Mouse (Mus musculus) midbrain, embryonic 15.5 days (tissue): ENCODE data around the gene 4930412O13Rik. TPM values are rescaled to one million over a fixed set of nuclear protein-coding genes. Genes with fewer than 3 reads are reported as not detected.
A peak's percentile ranks its signal among the peaks of the same experiment; 100 is the strongest.

Source experiments
- ATAC-seq: fragments of 200-750 bp; cut with Nextera tagmentation; replicated peaks from 2 replicates; pipeline ENCODE4 v1.8.0; 2017; ENCODE audit warnings: moderate TSS enrichment
- H3K27ac ChIP-seq: fragments of 300-500 bp; sonication (generic); 2 replicates; pipeline ENCODE4 v1.5.1; 2015; ENCODE audit warnings: mild to moderate bottlenecking, inconsistent platforms
- H3K27me3 ChIP-seq: fragments of 300-500 bp; sonication (generic); replicated peaks from 2 replicates; pipeline ENCODE4 v1.6.1; 2015; ENCODE audit warnings: inconsistent platforms
- H3K36me3 ChIP-seq: fragments of 300-500 bp; sonication (generic); replicated peaks from 2 replicates; pipeline ENCODE4 v1.6.1; 2015; ENCODE audit warnings: inconsistent platforms
- H3K4me1 ChIP-seq: fragments of 300-500 bp; sonication (generic); 2 replicates; pipeline ENCODE4 v1.6.1; 2015; ENCODE audit warnings: inconsistent platforms
- H3K4me2 ChIP-seq: fragments of 300-500 bp; sonication (generic); 2 replicates; pipeline ENCODE4 v1.6.1; 2015; ENCODE audit warnings: inconsistent platforms, mild to moderate bottlenecking, moderate library complexity
- H3K4me3 ChIP-seq: fragments of 300-500 bp; sonication (generic); 2 replicates; pipeline ENCODE4 v1.5.1; 2015; ENCODE audit warnings: mild to moderate bottlenecking, inconsistent platforms
- H3K9ac ChIP-seq: fragments of 300-500 bp; sonication (generic); 2 replicates; pipeline ENCODE4 v1.6.1; 2015; ENCODE audit warnings: mild to moderate bottlenecking, inconsistent platforms
- H3K9me3 ChIP-seq: fragments of 300-500 bp; sonication (generic); 2 replicates; pipeline ENCODE4 v1.6.1; 2016; ENCODE audit warnings: inconsistent platforms
- WGBS: fragments of 180-500 bp; shearing (Covaris S2); methylation state at CpG from one replicate; pipeline ENCODE4 v1.1.7; 2015; ENCODE audit warnings: mixed read lengths; 5-methylcytosine and 5-hydroxymethylcytosine counted together
- polyA plus RNA-seq: library from polyadenylated mRNA; unstranded; fragments of >200 nt; fragmentation: Nextera tagmentation; extraction: Ambion mirVana; gene quantifications from 2 replicates; pipeline ENCODE4 v1.2.1, GENCODE M21; 2015

4930412O13Rik gene
- polyA plus RNA-seq, 1 experiment from 2014 or later = 1.3 TPM

DNA sequence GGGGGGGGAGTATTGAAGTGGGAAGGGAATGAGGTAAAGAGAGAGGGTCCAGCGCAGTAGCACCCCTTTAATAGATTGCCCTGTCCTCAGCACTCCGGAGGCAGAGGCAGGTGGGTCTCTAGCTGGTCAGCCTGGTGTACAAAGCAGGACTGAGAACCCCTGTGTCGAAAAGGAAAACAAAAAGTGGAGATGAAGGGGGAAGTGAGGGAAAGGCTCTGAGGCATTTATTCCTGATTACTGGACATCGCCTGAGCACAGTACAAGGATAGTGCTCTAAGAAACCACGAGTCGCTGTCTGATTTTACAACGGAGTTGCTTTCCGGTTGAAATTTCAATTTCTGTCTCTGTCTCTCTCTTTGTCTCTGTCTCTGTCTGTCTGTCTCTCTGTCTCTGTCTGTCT lies 9.2 kb downstream of the 4930412O13Rik start:
- Histone ChIP-seq H3K27ac (no peak overlapping the region), H3K27me3 (peaks cover 71% of the 10 kb centered on the region), H3K4me2 (peak overlapping the region; percentile 67; the same call in 1 of the 2 replicates), H3K36me3 (no peaks in the 10 kb centered on the region), H3K9me3 (no peaks in the 10 kb centered on the region), H3K4me1 (peaks cover under 1% of the 10 kb centered on the region; the same call in 1 of the 2 replicates), H3K9ac (no peak overlapping the region), H3K4me3 (peak overlapping the region; percentile 32)
- 6% methylated on average over 8 of the region's 8 CpGs for WGBS
- no peak for ATAC-seq

- WGBS = 4% methylated on average over 5 of the region's 5 CpGs
- no peak overlapping the region for H3K4me3 ChIP-seq
- no peak for ATAC-seq
- no peaks in the 10 kb centered on the region for H3K36me3 ChIP-seq
- H3K9ac ChIP-seq = no peak overlapping the region
- peaks cover 6% of the 10 kb centered on the region; the same call in 1 of the 2 replicates for H3K4me1 ChIP-seq
- H3K4me2 ChIP-seq = no peak overlapping the region
- no peaks in the 10 kb centered on the region for H3K9me3 ChIP-seq
- H3K27ac ChIP-seq = no peak overlapping the region
- H3K27me3 ChIP-seq = peaks cover 68% of the 10 kb centered on the region
These were observed 9.9 kb downstream of the 4930412O13Rik start for GRCm38 (mm10) chr2:9890906-9891305.

DNA sequence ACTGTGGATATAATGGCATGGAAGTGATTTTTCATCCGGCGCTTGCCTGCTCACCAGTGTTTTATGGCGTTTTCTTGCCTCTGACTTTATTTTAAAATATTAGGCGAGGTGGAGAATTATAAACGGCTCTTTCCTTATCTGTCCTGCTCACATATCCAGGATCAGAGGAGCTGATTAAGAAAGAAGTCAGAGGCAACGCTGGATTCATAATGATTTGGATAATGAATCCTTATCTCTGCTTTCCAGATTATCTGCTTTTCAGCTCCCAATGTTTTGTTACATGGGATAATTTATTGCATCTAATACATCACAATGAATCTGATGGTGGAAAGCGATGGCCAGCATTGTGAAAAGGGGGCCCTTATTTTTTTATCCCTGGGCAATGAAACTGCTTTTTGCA lies 11.5 kb downstream of the 4930412O13Rik start:
- no peak overlapping the region for H3K4me3 ChIP-seq
- H3K36me3 ChIP-seq = no peaks in the 10 kb centered on the region
- no peaks in the 10 kb centered on the region for H3K9me3 ChIP-seq
- no peak overlapping the region for H3K9ac ChIP-seq
- H3K27me3 ChIP-seq = peaks cover 65% of the 10 kb centered on the region
- peaks cover 19% of the 10 kb centered on the region; the same call in 1 of the 2 replicates for H3K4me1 ChIP-seq
- H3K4me2 ChIP-seq = no peak overlapping the region
- no peak for ATAC-seq
- no peak overlapping the region for H3K27ac ChIP-seq
- WGBS = 3% methylated on average over 7 of the region's 7 CpGs

DNA sequence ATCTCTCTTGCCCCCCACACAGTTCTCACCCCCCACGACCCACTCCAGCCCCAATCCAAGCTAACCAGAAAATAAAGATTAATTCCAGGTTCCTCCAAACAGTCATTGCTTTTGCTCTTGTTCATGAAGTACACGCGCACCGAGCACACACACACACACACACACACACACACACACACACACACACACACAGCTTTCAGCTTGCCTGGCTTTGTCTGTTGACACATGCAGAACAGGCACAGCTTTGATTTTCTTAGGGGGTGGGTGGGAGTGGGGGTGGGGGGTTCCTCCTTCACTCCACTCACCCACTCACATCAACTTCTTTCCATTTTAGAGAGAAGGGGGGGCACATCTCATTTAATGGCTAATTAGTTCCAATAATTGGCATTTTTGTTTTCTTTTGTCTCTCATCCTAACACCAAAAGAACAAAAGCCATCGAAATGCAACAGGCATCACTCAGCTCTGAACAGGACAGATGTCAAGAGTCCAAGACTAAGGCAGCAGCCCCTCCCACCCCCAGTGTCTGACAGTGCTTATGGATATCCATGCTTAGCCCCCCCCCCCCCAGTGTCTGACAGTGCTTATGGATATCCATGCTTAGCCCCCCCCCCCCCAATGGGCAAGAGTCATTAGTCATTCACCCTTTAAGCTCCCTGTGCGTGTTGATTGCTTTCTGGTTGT lies 12.4 kb downstream of the 4930412O13Rik start:
- Histone ChIP-seq H3K9me3 (no peaks in the 10 kb centered on the region), H3K4me3 (no peak overlapping the region), H3K4me2 (no peak overlapping the region), H3K27me3 (peaks cover 67% of the 10 kb centered on the region), H3K27ac (peak overlapping the region; percentile 50), H3K9ac (no peak overlapping the region), H3K36me3 (no peaks in the 10 kb centered on the region), H3K4me1 (peaks cover 25% of the 10 kb centered on the region)
- 2% methylated on average over 6 of the region's 6 CpGs for WGBS
- no peak for ATAC-seq

DNA sequence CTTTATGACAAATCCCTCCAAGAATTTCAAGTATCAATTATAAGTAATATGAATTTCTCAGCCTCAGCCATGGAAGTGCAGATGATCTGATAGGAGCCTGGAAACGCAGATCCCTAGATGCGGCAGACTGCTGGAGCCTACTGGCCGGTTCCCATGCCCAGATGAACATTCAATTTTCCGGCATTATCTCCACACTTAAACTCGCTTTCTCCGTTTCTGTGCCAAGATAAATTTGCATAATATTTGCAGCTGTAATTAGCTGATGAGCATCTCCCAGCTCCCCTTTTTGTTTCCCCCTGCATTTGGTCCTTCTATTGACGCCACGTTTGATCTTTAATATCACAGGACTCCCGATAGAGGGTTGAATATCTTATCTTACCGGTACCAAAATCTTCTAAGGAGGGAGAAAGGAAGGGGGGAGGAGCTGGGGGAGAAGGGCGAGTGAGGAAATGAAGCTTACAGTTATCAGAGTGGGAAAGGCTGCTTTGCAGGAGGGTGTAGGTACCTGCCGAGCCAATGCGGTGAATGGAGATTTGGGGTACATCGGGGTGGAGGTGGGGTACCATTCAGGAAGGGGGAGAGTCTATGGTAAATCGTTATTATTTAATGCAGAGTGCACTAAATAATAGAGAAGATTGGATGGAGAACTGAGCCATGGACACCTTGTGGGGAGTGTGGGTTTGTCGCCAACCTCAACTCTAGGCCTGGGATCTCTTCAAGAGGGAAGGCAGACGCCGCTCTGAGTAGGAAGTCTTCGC lies 14.0 kb downstream of the 4930412O13Rik start:
- no peak overlapping the region for H3K4me3 ChIP-seq
- WGBS = 2% methylated on average over 19 of the region's 19 CpGs
- ATAC-seq = no peak
- no peak overlapping the region for H3K4me2 ChIP-seq
- H3K9me3 ChIP-seq = no peaks in the 10 kb centered on the region
- peaks cover 25% of the 10 kb centered on the region for H3K4me1 ChIP-seq
- peak overlapping the region; percentile 0; the same call in 1 of the 2 replicates for H3K27ac ChIP-seq
- no peaks in the 10 kb centered on the region for H3K36me3 ChIP-seq
- H3K9ac ChIP-seq = no peak overlapping the region
- H3K27me3 ChIP-seq = peaks cover 67% of the 10 kb centered on the region

DNA sequence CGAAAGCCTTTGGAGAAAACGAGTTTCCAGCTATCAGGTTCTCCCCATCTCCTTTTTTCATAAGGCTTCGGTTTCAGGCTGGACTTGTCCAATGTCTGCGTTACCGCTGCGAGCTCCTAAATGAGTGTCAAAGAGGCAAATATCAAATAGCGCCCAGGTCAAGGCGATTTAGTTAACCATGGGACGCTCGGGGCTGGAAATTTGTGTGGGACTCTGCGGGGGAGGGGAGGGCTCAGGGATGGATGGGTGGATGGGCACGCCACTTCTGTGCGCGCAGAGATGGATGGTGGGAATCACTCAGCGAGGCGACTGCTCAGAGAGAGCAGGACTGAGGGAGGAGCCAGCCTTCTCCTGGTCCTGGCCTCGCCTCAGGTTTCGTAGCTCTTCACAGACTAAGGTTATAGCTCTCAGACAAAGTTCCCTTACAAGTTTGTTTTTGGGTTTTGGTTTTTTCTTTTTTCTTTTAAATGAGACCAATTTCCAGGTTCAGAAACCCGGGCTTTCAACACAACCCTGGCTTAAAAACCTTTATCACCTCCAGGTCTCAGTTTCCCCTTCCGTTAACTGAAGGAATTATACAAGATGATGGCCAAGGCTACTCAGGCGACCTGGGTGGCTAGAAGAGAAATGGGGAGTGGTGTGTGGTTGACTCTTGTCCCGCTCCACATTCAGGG lies 15.2 kb downstream of the 4930412O13Rik start:
- Histone ChIP-seq H3K27ac (0 out of 2 replicates have a peak overlapping the region, but pooled peaks have one; percentile 44), H3K27me3 (peaks cover 56% of the 10 kb centered on the region), H3K4me1 (peaks cover 25% of the 10 kb centered on the region), H3K4me3 (peak overlapping the region; percentile 10; the same call in 1 of the 2 replicates), H3K36me3 (no peaks in the 10 kb centered on the region), H3K4me2 (peak overlapping the region; percentile 39), H3K9ac (no peak overlapping the region), H3K9me3 (no peaks in the 10 kb centered on the region)
- WGBS = 1% methylated on average over 22 of the region's 22 CpGs
- ATAC-seq = peak; percentile 48; the same call in 1 of the 2 replicates

DNA sequence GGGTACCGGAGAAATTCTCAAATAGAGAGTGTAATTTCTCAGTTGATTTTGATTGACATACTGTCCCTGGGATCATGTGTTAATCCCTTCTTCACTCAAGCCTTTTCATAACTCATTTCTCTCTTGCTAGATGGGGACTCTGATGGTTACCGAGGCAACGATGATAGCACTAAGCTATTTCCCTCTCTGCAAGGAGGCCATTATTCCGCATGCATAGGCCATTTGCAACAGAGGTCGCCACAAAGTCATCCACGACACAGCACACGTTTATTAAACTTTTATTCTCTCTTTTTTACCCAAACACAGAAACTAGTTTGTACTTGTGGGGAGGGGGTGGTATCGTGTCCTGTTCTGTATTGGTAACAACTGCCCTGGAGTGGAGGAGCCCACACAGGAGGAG lies 16.8 kb downstream of the 4930412O13Rik start:
- ATAC-seq = peak; percentile 68
- 3% methylated on average over 8 of the region's 8 CpGs for WGBS
- H3K9me3 ChIP-seq = no peaks in the 10 kb centered on the region
- no peak overlapping the region for H3K9ac ChIP-seq
- H3K4me3 ChIP-seq = no peak overlapping the region
- no peaks in the 10 kb centered on the region for H3K36me3 ChIP-seq
- H3K4me2 ChIP-seq = no peak overlapping the region
- H3K27ac ChIP-seq = no peak overlapping the region
- H3K4me1 ChIP-seq = peaks cover 25% of the 10 kb centered on the region
- peaks cover 50% of the 10 kb centered on the region for H3K27me3 ChIP-seq

GRCm38 (mm10) chr2:9903854-9904560 lies 23.0 kb downstream of the 4930412O13Rik start:
- Histone ChIP-seq H3K36me3 (no peaks in the 10 kb centered on the region), H3K9ac (no peak overlapping the region), H3K4me1 (no peaks in the 10 kb centered on the region), H3K27ac (no peak overlapping the region), H3K27me3 (peaks cover 5% of the 10 kb centered on the region; the same call in 1 of the 2 replicates), H3K9me3 (no peaks in the 10 kb centered on the region), H3K4me3 (no peak overlapping the region), H3K4me2 (no peak overlapping the region)
- ATAC-seq = no peak
- 74% methylated on average over 14 of the region's 14 CpGs for WGBS

- H3K4me2 ChIP-seq = no peak overlapping the region
- H3K27me3 ChIP-seq = no peaks in the 10 kb centered on the region
- H3K4me1 ChIP-seq = no peaks in the 10 kb centered on the region
- H3K27ac ChIP-seq = no peak overlapping the region
- no peak overlapping the region for H3K9ac ChIP-seq
- ATAC-seq = no peak
- WGBS = 12% methylated on average over 11 of the region's 11 CpGs
- no peak overlapping the region for H3K4me3 ChIP-seq
- H3K36me3 ChIP-seq = no peaks in the 10 kb centered on the region
- no peaks in the 10 kb centered on the region for H3K9me3 ChIP-seq
These were observed 24.9 kb downstream of the 4930412O13Rik start for GRCm38 (mm10) chr2:9905995-9906394.

DNA sequence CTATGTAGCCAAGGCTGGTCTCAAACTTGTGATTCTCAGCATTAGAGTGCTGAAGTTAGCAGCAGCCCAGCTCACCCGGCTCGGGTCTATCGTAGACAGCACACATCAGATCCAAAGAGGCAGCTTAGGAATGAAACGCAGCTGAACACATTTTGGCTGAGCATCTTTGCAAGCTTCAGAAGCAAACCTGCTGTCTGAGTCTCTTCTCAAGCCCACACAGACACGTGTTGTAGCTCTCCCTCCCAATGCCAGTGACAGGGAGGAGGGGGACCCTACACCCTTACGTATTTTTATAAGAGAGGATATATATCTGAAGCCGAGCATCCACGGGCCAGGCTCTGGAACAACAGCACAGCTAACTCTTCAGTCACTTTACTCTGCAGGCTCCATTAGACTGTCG lies 36.5 kb downstream of the 4930412O13Rik start:
- ATAC-seq = no peak
- Histone ChIP-seq H3K9me3 (no peaks in the 10 kb centered on the region), H3K27ac (no peak overlapping the region), H3K4me3 (no peak overlapping the region), H3K36me3 (0 out of 2 replicates have a peak, but pooled peaks cover 2% of the 10 kb centered on the region), H3K4me1 (no peaks in the 10 kb centered on the region), H3K9ac (no peak overlapping the region), H3K4me2 (no peak overlapping the region), H3K27me3 (no peaks in the 10 kb centered on the region)
- WGBS = 92% methylated on average over 9 of the region's 9 CpGs

GRCm38 (mm10) chr2:9918691-9919471 lies 37.8 kb downstream of the 4930412O13Rik start:
- Histone ChIP-seq H3K9ac (no peak overlapping the region), H3K9me3 (no peaks in the 10 kb centered on the region), H3K36me3 (0 out of 2 replicates have a peak, but pooled peaks cover 2% of the 10 kb centered on the region), H3K4me3 (no peak overlapping the region), H3K4me2 (no peak overlapping the region), H3K4me1 (no peaks in the 10 kb centered on the region), H3K27me3 (no peaks in the 10 kb centered on the region), H3K27ac (no peak overlapping the region)
- WGBS = 93% methylated on average over 17 of the region's 17 CpGs
- ATAC-seq = no peak
